Mouse (Mus musculus) hindbrain, postnatal 0 days (tissue): ENCODE results near the gene Pard3b. TPM values are rescaled to one million over a fixed set of nuclear protein-coding genes. Genes with fewer than 3 reads are reported as not detected.
A peak's percentile ranks its signal among the peaks of the same experiment; 100 is the strongest.

ENCODE experiments used
- ATAC-seq: fragments of 200-750 bp; cut with Nextera tagmentation; 2 replicates; pipeline ENCODE4 v1.8.0; 2017; ENCODE audit warnings: mild to moderate bottlenecking, moderate TSS enrichment, moderate library complexity
- DNase-seq: peaks from one replicate; pipeline ENCODE4 v3.0.0-alpha.2; 2015; ENCODE audit warnings: low spot score
- H3K27ac ChIP-seq: fragments of 300-500 bp; sonication (generic); 2 replicates; pipeline ENCODE4 v1.5.1; 2014; ENCODE audit warnings: mild to moderate bottlenecking
- H3K27me3 ChIP-seq: fragments of 300-500 bp; sonication (generic); 2 replicates; pipeline ENCODE4 v1.6.1; 2014; ENCODE audit warnings: low read length, mixed read lengths; ENCODE audit not compliant: insufficient read depth
- H3K36me3 ChIP-seq: fragments of 300-500 bp; sonication (generic); 2 replicates; pipeline ENCODE4 v1.6.1; 2014; ENCODE audit warnings: low read length, mixed read lengths; ENCODE audit not compliant: insufficient read depth
- H3K4me1 ChIP-seq: fragments of 300-500 bp; sonication (generic); 2 replicates; pipeline ENCODE4 v1.6.1; 2014; ENCODE audit warnings: antibody characterized with exemption, low read length, mixed read lengths; ENCODE audit not compliant: insufficient read depth
- H3K4me2 ChIP-seq: fragments of 300-500 bp; sonication (generic); 2 replicates; pipeline ENCODE4 v1.6.1; 2014; ENCODE audit warnings: low read depth, mild to moderate bottlenecking, low read length, moderate library complexity, mixed read lengths
- H3K4me3 ChIP-seq: fragments of 300-500 bp; sonication (generic); 2 replicates; pipeline ENCODE4 v1.5.1; 2014; ENCODE audit warnings: low read length
- H3K9ac ChIP-seq: fragments of 300-500 bp; sonication (generic); replicated peaks from 2 replicates; pipeline ENCODE4 v1.6.1; 2014; ENCODE audit warnings: mild to moderate bottlenecking, low read length, moderate library complexity, mixed read lengths
- H3K9me3 ChIP-seq: fragments of 300-500 bp; sonication (generic); 2 replicates; pipeline ENCODE4 v1.6.1; 2016; ENCODE audit warnings: low read length, mixed read lengths
- CTCF ChIP-seq: IDR thresholded peaks from 2 replicates; pipeline ENCODE4 v1.5.1; 2016; ENCODE audit warnings: antibody characterized with exemption, control low read depth, low read depth
- WGBS: fragments of 180-500 bp; shearing (Covaris S2); extraction: QIAGEN DNeasy Blood & Tissue Kit; methylation state at CpG from one replicate; pipeline ENCODE4 v1.1.7; 2014; 5-methylcytosine and 5-hydroxymethylcytosine counted together
- polyA plus RNA-seq: library from polyadenylated mRNA; unstranded; fragments of >200 nt; fragmentation: Nextera tagmentation; extraction: Ambion mirVana; gene quantifications from 2 replicates; pipeline ENCODE4 v1.2.1, GENCODE M21; 2015
- total RNA-seq: library from RNA; depleted of rRNA; stranded (reverse); fragments of >200 nt; gene quantifications from 2 replicates; pipeline ENCODE4 v1.2.3, GENCODE M21; 2014

Gene Pard3b
- total and polyA plus RNA-seq, 2 experiments from 2014 or later, result 5.6 to 9.6 TPM

GRCm38 (mm10) chr1:62551516-62551915 is 912.9 kb downstream of the Pard3b start:
- TF ChIP-seq CTCF, result no peak
- H3K9ac ChIP-seq, result no peak overlapping the region
- H3K36me3 ChIP-seq, result no peaks in the 10 kb centered on the region
- H3K9me3 ChIP-seq, result no peaks in the 10 kb centered on the region
- H3K27ac ChIP-seq, result no peak overlapping the region
- H3K27me3 ChIP-seq, result no peaks in the 10 kb centered on the region
- ATAC-seq, result no peak
- WGBS, result 83% methylated on average over 6 of the region's 6 CpGs
- no peak for DNase-seq
- no peak overlapping the region for H3K4me3 ChIP-seq
- H3K4me1 ChIP-seq, result no peaks in the 10 kb centered on the region
- H3K4me2 ChIP-seq, result no peak overlapping the region

GRCm38 (mm10) chr1:62555838-62556237 is 917.2 kb downstream of the Pard3b start:
- H3K4me3 ChIP-seq, result no peak overlapping the region
- no peak overlapping the region for H3K4me2 ChIP-seq
- no peaks in the 10 kb centered on the region for H3K4me1 ChIP-seq
- WGBS, result 58% methylated on average over 1 of the region's 1 CpGs
- no peak overlapping the region for H3K9ac ChIP-seq
- H3K9me3 ChIP-seq, result no peaks in the 10 kb centered on the region
- TF ChIP-seq CTCF, result no peak
- H3K27me3 ChIP-seq, result no peaks in the 10 kb centered on the region
- H3K27ac ChIP-seq, result no peak overlapping the region
- ATAC-seq, result no peak
- H3K36me3 ChIP-seq, result no peaks in the 10 kb centered on the region
- DNase-seq, result no peak

- TF ChIP-seq CTCF, result no peak
- Histone ChIP-seq H3K4me2 (no peak overlapping the region), H3K36me3 (no peaks in the 10 kb centered on the region), H3K27me3 (no peaks in the 10 kb centered on the region), H3K9ac (no peak overlapping the region), H3K9me3 (no peaks in the 10 kb centered on the region), H3K27ac (no peak overlapping the region), H3K4me1 (0 out of 2 replicates have a peak, but pooled peaks cover 6% of the 10 kb centered on the region), H3K4me3 (no peak overlapping the region)
- WGBS, result 64% methylated on average over 7 of the region's 7 CpGs
- no peak for DNase-seq
- ATAC-seq, result no peak
These were observed 924.4 kb downstream of the Pard3b start for GRCm38 (mm10) chr1:62562987-62563386.

- Histone ChIP-seq H3K4me3 (no peak overlapping the region), H3K27ac (no peak overlapping the region), H3K4me2 (peak overlapping the region; percentile 24), H3K27me3 (no peaks in the 10 kb centered on the region), H3K36me3 (no peaks in the 10 kb centered on the region), H3K9ac (0 out of 2 replicates have a peak overlapping the region, but pooled peaks have one; percentile 10), H3K9me3 (no peaks in the 10 kb centered on the region), H3K4me1 (0 out of 2 replicates have a peak, but pooled peaks cover 6% of the 10 kb centered on the region)
- TF ChIP-seq CTCF, result no peak
- DNase-seq (peak; percentile 22), ATAC-seq (no peak)
- WGBS, result 30% methylated on average over 13 of the region's 13 CpGs
These were observed 925.9 kb downstream of the Pard3b start for GRCm38 (mm10) chr1:62564245-62565119.

GRCm38 (mm10) chr1:62565120-62565809 is 926.6 kb downstream of the Pard3b start:
- H3K9me3 ChIP-seq, result no peaks in the 10 kb centered on the region
- no peak for TF ChIP-seq CTCF
- no peak for ATAC-seq
- no peaks in the 10 kb centered on the region for H3K36me3 ChIP-seq
- H3K4me2 ChIP-seq, result peak overlapping the region; percentile 24
- no peak overlapping the region for H3K4me3 ChIP-seq
- H3K4me1 ChIP-seq, result 0 out of 2 replicates have a peak, but pooled peaks cover 6% of the 10 kb centered on the region
- no peak overlapping the region for H3K27ac ChIP-seq
- 65% methylated on average over 9 of the region's 9 CpGs for WGBS
- DNase-seq, result no peak
- 0 out of 2 replicates have a peak overlapping the region, but pooled peaks have one; percentile 10 for H3K9ac ChIP-seq
- H3K27me3 ChIP-seq, result no peaks in the 10 kb centered on the region

GRCm38 (mm10) chr1:62566596-62566995 is 928.0 kb downstream of the Pard3b start:
- H3K27ac ChIP-seq, result no peak overlapping the region
- TF ChIP-seq CTCF, result no peak
- H3K27me3 ChIP-seq, result no peaks in the 10 kb centered on the region
- no peaks in the 10 kb centered on the region for H3K36me3 ChIP-seq
- 0 out of 2 replicates have a peak, but pooled peaks cover 6% of the 10 kb centered on the region for H3K4me1 ChIP-seq
- ATAC-seq, result no peak
- no peak overlapping the region for H3K4me2 ChIP-seq
- H3K9ac ChIP-seq, result no peak overlapping the region
- 39% methylated on average over 4 of the region's 4 CpGs for WGBS
- H3K9me3 ChIP-seq, result no peaks in the 10 kb centered on the region
- DNase-seq, result no peak
- no peak overlapping the region for H3K4me3 ChIP-seq
